Mouse (Mus musculus) cerebellum, adult 2 months (tissue): Measurements from ENCODE around the gene Polr2h.

ENCODE experiments used
- CTCF ChIP-seq: fragments of 200-500 bp; IDR thresholded peaks from 2 replicates; pipeline ENCODE4 v1.5.1; 2011; ENCODE audit warnings: low read depth, mild to moderate bottlenecking, control low read depth, low read length, moderate library complexity, borderline replicate concordance; ENCODE audit not compliant: insufficient read depth
- POLR2A ChIP-seq: fragments of 200-500 bp; IDR thresholded peaks from 2 replicates; pipeline ENCODE4 v1.6.1; 2011; ENCODE audit warnings: low read length, control low read depth, borderline replicate concordance; ENCODE audit not compliant: insufficient read depth

GRCm38 (mm10) chr16:20695622-20696323 is 21.7 kb upstream of the Polr2h start:
- TF ChIP-seq CTCF: no peak
- TF ChIP-seq POLR2A: no peak
